Mouse (Mus musculus) lung, postnatal 0 days (tissue): Measurements from ENCODE around the gene Coro2b. TPM values are rescaled to one million over a fixed set of nuclear protein-coding genes. Genes with fewer than 3 reads are reported as not detected.
A peak's percentile ranks its signal among the peaks of the same experiment; 100 is the strongest.

Experiments used
- ATAC-seq: fragments of 200-750 bp; cut with Nextera tagmentation; 2 replicates; pipeline ENCODE4 v1.8.0; 2017; ENCODE audit warnings: moderate library complexity
- DNase-seq: peaks from one replicate; pipeline ENCODE4 v3.0.0-alpha.2; 2016; ENCODE audit warnings: low spot score
- H3K27ac ChIP-seq: fragments of 300-500 bp; sonication (generic); 2 replicates; pipeline ENCODE4 v1.5.1; 2014; ENCODE audit warnings: antibody characterized with exemption, mild to moderate bottlenecking, low read length, mixed read lengths
- H3K27me3 ChIP-seq: fragments of 300-500 bp; sonication (generic); replicated peaks from 2 replicates; pipeline ENCODE4 v1.6.1; 2014; ENCODE audit warnings: low read length, mixed read lengths; ENCODE audit not compliant: insufficient read depth
- H3K36me3 ChIP-seq: fragments of 300-500 bp; sonication (generic); 2 replicates; pipeline ENCODE4 v1.6.1; 2014; ENCODE audit warnings: low read length, mixed read lengths; ENCODE audit not compliant: insufficient read depth
- H3K4me1 ChIP-seq: fragments of 300-500 bp; sonication (generic); 2 replicates; pipeline ENCODE4 v1.6.1; 2014; ENCODE audit warnings: antibody characterized with exemption, low read depth, low read length, mixed read lengths; ENCODE audit not compliant: insufficient read depth
- H3K4me2 ChIP-seq: fragments of 300-500 bp; sonication (generic); replicated peaks from 2 replicates; pipeline ENCODE4 v1.6.1; 2014; ENCODE audit warnings: low read depth, mild to moderate bottlenecking, low read length, moderate library complexity, mixed read lengths
- H3K4me3 ChIP-seq: fragments of 300-500 bp; sonication (generic); 2 replicates; pipeline ENCODE4 v1.5.1; 2014; ENCODE audit warnings: low read depth, low read length
- H3K9ac ChIP-seq: fragments of 300-500 bp; sonication (generic); replicated peaks from 2 replicates; pipeline ENCODE4 v1.6.1; 2014; ENCODE audit warnings: low read depth, mild to moderate bottlenecking
- H3K9me3 ChIP-seq: fragments of 300-500 bp; sonication (generic); 2 replicates; pipeline ENCODE4 v1.6.1; 2016; ENCODE audit warnings: low read length, mixed read lengths
- CTCF ChIP-seq: IDR thresholded peaks from 2 replicates; pipeline ENCODE4 v1.5.1; 2016; ENCODE audit warnings: antibody characterized with exemption, mild to moderate bottlenecking
- EP300 ChIP-seq: IDR thresholded peaks from 2 replicates; pipeline ENCODE4 v1.6.1; 2016; ENCODE audit warnings: antibody characterized with exemption, mild to moderate bottlenecking, control low read depth
- WGBS: fragments of 180-500 bp; shearing (Covaris S2); extraction: QIAGEN DNeasy Blood & Tissue Kit; methylation state at CpG from one replicate; pipeline ENCODE4 v1.1.7; 2014; 5-methylcytosine and 5-hydroxymethylcytosine counted together
- polyA plus RNA-seq: library from polyadenylated mRNA; unstranded; fragments of >200 nt; fragmentation: Nextera tagmentation; extraction: Ambion mirVana; gene quantifications from 2 replicates; pipeline ENCODE4 v1.2.1, GENCODE M21; 2015

The Coro2b gene
- polyA plus RNA-seq, 1 experiment from 2014 or later = 15.8 TPM

DNA sequence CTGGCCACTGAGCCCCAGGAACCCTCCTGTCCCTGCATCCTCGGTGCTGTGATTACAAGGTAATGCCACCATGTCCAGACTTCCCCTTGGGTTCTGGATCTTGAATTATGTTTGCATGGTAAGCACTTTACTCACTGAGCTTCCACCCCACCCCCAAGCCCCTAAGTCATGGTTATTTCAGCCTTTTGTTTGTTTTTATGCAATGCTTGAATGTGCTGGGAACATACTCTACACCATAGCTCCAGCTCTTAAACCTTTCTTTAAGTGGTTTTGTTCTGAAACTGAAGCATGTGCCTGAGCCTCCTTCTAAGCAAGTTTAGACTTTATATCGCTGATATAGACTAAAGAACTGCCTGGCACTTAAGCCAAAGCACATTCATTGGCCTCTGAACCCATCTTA lies 34.5 kb downstream of the Coro2b start:
- Histone ChIP-seq H3K9me3 (no peaks in the 10 kb centered on the region), H3K27me3 (no peaks in the 10 kb centered on the region), H3K4me1 (peaks cover 10% of the 10 kb centered on the region; the same call in 1 of the 2 replicates), H3K4me3 (no peak overlapping the region), H3K36me3 (no peaks in the 10 kb centered on the region), H3K4me2 (no peak overlapping the region), H3K27ac (peak overlapping the region; percentile 68; the same call in 1 of the 2 replicates), H3K9ac (no peak overlapping the region)
- peak; percentile 79 for ATAC-seq
- TF ChIP-seq EP300 (peak; percentile 96), CTCF (no peak)
- WGBS = 51% methylated on average over 2 of the region's 2 CpGs
- DNase-seq = peak; percentile 90

DNA sequence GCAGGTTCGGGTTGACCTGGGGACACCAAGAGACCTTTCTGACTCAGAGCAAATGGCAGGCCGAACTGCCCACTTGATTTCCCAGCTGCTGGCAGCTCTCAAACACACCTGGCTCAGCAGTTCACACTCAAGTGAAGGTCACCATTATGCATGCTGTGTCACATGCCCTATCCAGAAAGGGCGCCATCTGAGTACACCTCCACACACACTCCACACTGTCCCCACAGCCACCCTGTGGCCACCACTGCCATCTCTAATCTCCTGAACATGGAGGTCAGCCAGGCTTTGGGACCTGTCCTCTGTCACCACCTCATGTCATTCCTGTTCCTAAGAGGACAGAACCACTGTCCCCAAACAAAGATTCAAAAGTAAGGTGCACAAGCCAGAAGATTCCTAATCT lies 35.3 kb downstream of the Coro2b start:
- H3K9me3 ChIP-seq = no peaks in the 10 kb centered on the region
- TF ChIP-seq EP300 = no peak
- no peak for TF ChIP-seq CTCF
- no peak overlapping the region for H3K4me3 ChIP-seq
- no peaks in the 10 kb centered on the region for H3K36me3 ChIP-seq
- H3K9ac ChIP-seq = no peak overlapping the region
- H3K27ac ChIP-seq = peak overlapping the region; percentile 68
- peaks cover 10% of the 10 kb centered on the region; the same call in 1 of the 2 replicates for H3K4me1 ChIP-seq
- no peak overlapping the region for H3K4me2 ChIP-seq
- 79% methylated on average over 3 of the region's 3 CpGs for WGBS
- no peaks in the 10 kb centered on the region for H3K27me3 ChIP-seq
- ATAC-seq (no peak), DNase-seq (no peak)

DNA sequence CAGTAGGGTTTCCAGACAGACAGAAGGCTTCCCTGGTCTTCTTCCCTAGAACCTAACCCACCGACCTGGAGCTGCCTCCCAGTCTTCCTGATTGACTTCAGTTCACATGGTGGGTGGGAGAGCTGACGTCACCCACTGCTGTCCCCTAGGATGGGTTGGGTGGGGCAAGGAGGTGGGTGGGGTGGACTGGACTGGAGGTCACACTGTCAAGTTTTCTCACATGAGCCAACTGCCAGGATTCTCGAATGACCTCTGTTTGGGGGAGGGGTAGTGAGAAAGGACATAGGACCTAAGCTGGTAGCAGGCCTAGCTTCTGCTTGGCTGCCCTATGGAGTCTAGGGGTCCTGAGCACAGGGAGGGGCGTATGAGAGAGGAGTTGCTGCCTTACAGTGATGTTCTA lies 36.8 kb downstream of the Coro2b start:
- peaks cover 20% of the 10 kb centered on the region; the same call in 1 of the 2 replicates for H3K4me1 ChIP-seq
- DNase-seq (no peak), ATAC-seq (no peak)
- TF ChIP-seq EP300 (no peak), CTCF (no peak)
- H3K27me3 ChIP-seq = no peaks in the 10 kb centered on the region
- no peak overlapping the region for H3K27ac ChIP-seq
- WGBS = 68% methylated on average over 4 of the region's 4 CpGs
- no peak overlapping the region for H3K4me3 ChIP-seq
- H3K4me2 ChIP-seq = no peak overlapping the region
- no peaks in the 10 kb centered on the region for H3K36me3 ChIP-seq
- no peaks in the 10 kb centered on the region for H3K9me3 ChIP-seq
- H3K9ac ChIP-seq = no peak overlapping the region

DNA sequence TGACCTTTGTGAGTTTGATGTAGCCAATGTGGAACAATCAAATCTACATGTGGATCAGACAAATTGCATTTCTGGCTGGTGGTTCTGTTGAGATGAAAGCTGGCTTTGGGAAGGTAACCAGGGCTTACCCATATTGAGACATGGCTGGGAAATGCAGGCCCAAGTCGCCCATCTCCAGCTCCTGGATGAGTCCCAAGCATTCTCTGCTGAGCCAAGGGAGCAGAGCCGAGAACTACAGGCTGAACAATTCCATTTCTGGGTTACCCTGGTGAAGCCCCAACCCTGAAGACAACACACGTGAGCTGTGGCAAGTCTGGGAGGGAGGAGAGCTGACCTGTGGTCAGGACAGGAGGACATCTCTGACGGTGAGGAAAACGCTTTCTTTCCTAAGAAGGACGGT lies 37.9 kb downstream of the Coro2b start:
- Histone ChIP-seq H3K36me3 (no peaks in the 10 kb centered on the region), H3K9me3 (no peaks in the 10 kb centered on the region), H3K9ac (no peak overlapping the region), H3K27me3 (no peaks in the 10 kb centered on the region), H3K4me3 (no peak overlapping the region), H3K4me2 (no peak overlapping the region), H3K4me1 (peaks cover 20% of the 10 kb centered on the region; the same call in 1 of the 2 replicates), H3K27ac (no peak overlapping the region)
- ATAC-seq (no peak), DNase-seq (no peak)
- TF ChIP-seq EP300 = no peak
- no peak for TF ChIP-seq CTCF
- 82% methylated on average over 6 of the region's 6 CpGs for whole genome bisulfite sequencing

GRCm38 (mm10) chr9:62497135-62498092 lies 39.4 kb downstream of the Coro2b start:
- Histone ChIP-seq H3K36me3 (no peaks in the 10 kb centered on the region), H3K27me3 (no peaks in the 10 kb centered on the region), H3K4me3 (no peak overlapping the region), H3K9ac (no peak overlapping the region), H3K27ac (peak overlapping the region; percentile 54), H3K9me3 (no peaks in the 10 kb centered on the region), H3K4me1 (peaks cover 21% of the 10 kb centered on the region; the same call in 1 of the 2 replicates), H3K4me2 (peak overlapping the region; percentile 44)
- TF ChIP-seq CTCF (no peak), EP300 (no peak)
- peak; percentile 64 for DNase-seq
- ATAC-seq = peak; percentile 58
- WGBS = 27% methylated on average over 18 of the region's 18 CpGs

GRCm38 (mm10) chr9:62492306-62492990 lies 44.4 kb downstream of the Coro2b start:
- DNase-seq (peak; percentile 44), ATAC-seq (no peak)
- Histone ChIP-seq H3K4me2 (no peak overlapping the region), H3K27ac (no peak overlapping the region), H3K27me3 (no peaks in the 10 kb centered on the region), H3K4me1 (peaks cover 24% of the 10 kb centered on the region), H3K9me3 (no peaks in the 10 kb centered on the region), H3K9ac (no peak overlapping the region), H3K4me3 (no peak overlapping the region), H3K36me3 (no peaks in the 10 kb centered on the region)
- 61% methylated on average over 6 of the region's 6 CpGs for WGBS
- TF ChIP-seq EP300 (no peak), CTCF (no peak)
